Mouse (Mus musculus) adrenal gland, adult 18-20 months (tissue): ENCODE measurements around the gene Bcl2l1. TPM values are rescaled to one million over a fixed set of nuclear protein-coding genes. Genes with fewer than 3 reads are reported as not detected.

Experiments used
- DNase-seq, 2 experiments: peaks; one replicate each; pipeline ENCODE4 v3.0.0; 2021 to 2022; ENCODE audit warnings: low spot score in 2 of 2
- total RNA-seq, 2 experiments: library from RNA; stranded (reverse); gene quantifications; 1 replicate in 1 of 2; 2 replicates in 1 of 2; pipeline ENCODE4 v1.2.3; 2021

Gene Bcl2l1
- total RNA-seq, 2 experiments from 2014 or later, result 63.6 to 73.5 TPM

DNA sequence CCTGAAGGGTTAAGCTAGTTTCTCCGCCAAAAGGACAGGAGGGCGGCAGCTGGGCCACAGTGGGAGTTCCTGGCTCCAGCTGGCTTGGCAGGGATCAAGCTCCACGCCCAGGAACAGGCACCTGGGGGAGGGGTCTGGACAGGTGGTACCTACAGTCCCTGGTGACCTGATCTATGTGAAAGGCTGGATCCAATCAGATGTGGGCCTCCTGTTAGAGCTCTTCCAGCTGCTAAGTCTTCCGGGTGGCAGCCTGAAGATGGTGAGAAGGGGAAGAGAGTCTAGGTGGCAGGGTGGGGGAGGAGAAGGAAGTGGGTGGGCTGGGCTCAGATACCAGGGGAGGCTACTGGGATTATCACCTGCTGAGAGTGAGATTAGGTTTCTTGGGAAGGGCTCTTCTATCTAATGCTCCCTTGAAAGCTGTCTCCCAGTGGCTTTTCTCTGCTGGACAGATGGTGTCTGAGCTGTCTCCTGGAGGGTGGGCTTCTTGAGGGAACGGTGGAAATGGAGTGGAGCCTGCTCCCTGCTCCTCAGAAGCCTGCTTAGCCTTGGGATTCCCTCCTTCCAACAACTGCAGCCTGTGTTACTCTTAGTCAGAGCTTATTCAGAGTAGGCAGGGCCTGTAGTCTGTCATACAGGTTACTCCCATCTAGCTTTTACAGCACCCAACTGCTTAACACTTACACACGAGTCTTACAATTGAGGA, 27.0 kb downstream of the Bcl2l1 start:
- DNase-seq, result peak in 1 of 2 experiments; percentile 32

DNA sequence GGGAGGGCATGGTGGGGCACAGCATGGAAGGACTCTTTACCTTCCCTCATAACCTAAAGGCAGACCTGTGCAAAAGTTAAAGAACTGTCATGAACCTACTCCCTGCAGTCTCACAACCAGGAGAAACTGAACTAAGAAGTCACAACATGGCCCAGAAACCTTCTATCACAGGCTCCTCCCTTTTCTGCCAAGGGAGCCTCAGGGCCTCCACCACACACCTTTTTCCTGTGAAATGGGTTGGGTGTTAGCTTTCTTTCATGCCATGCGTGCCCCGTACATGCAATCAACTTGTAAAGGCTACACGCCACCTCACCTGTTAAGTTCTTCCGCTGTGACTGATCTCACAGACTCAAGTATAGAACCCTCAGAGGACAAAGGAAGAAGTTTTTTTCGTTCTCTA, 28.4 kb downstream of the Bcl2l1 start:
- no peak for DNase-seq

DNA sequence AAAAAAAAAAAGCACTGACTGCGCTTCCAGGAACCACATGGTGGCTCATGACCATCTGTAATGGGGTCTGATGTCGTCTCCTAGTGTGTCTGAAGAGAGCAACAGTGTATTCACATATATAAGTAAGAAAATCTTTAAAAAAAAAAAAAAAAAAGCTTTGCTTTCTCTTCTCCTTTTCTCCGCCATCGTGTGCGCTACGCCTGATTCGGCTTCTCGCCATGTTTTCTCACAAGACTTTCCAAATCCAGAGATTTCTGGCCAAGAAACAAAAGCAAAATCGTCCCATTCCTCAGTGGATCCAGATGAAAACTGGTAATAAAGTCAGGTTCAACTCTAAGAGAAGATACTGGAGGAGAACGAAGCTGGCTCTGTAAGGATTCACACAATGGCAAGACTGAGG, 29.2 kb downstream of the Bcl2l1 start:
- no peak for DNase-seq

DNA sequence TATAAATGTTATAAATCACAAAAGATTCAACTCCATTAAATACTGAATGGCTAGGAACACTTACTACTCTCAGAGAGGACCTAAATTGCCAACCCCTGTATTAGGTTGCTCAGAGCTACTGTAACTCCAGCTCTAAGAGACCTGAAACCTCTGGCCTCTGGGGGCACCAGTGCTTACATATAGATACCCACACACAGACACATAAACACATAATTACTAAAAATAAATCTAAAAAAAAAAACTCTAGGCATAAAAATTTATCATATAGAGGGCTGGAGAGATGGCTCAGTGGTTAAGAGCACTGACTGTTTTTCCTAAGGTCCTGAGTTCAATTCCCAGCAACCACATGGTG, 30.8 kb downstream of the Bcl2l1 start:
- no peak for DNase-seq

DNA sequence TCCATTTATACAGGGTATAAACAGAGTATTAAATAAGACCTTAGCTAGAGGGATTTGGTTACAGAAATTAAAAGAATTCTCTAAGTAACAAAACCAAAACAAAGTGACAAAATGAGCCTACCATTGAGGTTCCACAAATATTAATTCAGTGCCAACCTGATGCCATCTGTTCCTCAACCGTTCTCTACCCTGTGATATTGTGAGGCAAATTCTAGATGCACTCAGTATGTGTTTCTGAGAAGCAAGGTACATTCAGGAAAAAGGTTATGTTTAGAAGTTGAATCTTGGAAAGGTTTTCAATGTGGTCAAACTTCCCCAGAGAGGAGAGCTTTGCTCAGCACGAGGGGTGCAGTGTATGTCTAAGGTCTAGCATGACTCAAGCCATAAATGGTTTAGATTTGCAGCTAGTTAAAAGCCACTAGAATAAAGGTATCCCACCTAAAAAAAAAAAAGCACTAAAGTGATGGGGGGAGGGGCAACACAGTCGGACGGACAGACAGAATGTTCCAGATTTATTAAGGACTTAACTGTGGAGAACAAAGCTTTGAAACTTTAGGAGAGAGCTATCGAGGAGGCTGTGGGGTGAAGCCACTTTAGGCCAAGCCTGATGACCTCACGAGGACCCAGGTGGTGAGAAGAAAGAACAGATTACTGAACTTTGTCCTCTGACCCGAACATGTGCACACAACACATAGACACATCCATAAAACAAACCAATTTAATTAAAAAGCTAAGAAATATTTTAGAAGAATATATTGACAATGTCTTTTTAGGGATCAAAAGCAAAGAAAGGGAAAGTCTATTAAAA, 31.4 kb downstream of the Bcl2l1 start:
- no peak for DNase-seq

DNA sequence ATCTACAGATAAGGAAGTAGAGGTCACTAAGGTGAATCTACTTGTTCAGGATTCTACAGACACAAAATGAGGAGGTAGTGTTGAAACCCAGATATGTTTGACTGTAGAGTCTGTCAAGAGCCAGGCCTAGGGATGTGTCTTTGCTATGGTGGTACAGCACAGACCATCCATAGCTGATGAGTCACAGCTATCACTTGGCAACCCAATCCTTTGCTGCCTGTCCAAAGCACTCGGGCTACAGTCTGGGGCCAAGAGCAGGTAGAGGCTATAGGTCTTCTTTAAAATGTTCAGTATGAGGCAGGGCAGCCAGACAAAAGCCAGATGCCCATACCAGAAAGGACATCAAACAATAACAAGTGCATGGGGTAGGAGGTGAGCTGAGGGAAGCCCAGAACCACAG, 33.9 kb downstream of the Bcl2l1 start:
- no peak for DNase-seq

DNA sequence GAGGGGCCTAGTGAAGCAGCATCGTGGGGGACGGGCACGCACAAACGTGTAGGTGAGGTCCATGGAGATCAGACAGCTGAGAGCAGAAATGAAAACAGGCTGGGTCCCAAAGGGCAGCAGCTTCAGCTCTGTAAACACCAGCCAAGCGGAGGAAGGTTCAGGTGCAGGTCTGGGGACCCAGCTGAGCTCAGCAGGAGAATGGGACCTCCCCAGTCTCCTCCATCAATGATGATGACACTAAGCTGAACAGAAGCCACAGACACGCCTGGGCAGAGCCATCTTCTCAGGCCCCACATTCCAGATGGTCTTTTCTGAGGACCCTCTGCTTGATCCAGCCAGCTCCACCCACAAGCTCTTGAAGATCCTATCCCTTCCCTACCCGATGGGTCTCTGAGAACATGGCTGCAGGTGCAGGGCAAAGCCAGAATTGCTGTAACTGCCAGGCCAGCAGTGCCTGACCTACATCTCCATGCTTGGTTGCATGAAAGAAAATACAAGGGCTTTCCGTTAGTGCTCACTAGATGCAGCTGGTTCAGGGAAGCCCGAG, 37.2 kb downstream of the Bcl2l1 start:
- DNase-seq, result no peak

DNA sequence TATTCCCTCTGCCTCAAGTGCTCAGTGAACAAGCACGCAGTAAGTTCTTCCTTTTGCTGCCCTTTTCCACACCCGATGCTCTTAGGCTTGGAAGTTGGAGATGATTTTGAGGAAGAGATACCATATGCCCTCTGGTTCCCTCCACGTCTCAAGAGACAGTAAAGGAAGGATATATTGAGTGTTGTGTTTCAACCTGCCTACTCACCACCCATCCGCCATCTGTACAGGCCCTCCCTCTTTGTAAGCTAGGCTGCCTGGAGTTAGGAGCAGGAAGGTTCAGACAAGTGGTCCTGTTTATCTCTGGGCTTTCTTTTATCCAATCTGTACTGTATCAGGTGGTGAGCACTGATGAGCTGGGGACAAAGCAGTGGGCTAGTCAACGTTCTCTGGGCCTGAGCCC, 38.1 kb downstream of the Bcl2l1 start:
- no peak for DNase-seq

DNA sequence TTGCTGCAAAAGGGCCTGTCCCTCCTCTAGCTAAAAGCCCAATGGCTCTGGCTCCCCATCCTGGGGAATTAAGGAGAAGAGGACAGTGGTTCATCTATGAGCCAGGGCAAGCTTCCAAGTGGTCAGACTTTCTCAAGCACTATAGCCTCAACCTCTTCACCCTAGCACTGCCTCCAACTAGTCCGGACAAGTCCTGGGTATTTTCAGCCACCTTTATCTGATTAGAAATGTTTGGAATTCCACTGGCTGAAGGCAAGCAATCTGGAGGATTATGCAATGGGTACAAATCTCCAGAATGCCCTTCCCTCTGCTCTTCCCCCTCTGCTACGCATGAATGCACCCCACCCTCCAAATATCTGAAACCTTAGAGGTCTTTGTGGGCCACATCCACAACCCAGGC, 39.1 kb downstream of the Bcl2l1 start:
- no peak for DNase-seq

DNA sequence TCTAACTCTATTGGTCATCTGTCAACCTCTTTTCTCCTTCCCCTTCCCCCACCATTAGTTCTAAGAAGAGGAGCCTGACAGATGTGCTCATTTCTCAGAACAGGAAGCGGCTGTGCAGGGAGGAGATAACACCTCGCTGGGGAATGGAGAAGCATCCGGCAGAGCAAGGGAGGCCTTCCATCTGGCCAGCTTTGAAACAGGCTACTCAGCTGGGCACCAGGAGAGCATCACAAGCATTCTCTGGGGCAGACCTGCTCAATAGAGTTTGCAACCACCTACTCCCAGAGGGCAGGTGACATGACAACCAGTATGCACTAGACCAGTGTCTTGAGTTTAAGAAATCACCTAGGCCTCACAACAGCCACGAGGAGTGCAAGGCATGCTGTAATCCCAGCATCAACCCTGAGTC, 41.9 kb downstream of the Bcl2l1 start:
- DNase-seq, result no peak

DNA sequence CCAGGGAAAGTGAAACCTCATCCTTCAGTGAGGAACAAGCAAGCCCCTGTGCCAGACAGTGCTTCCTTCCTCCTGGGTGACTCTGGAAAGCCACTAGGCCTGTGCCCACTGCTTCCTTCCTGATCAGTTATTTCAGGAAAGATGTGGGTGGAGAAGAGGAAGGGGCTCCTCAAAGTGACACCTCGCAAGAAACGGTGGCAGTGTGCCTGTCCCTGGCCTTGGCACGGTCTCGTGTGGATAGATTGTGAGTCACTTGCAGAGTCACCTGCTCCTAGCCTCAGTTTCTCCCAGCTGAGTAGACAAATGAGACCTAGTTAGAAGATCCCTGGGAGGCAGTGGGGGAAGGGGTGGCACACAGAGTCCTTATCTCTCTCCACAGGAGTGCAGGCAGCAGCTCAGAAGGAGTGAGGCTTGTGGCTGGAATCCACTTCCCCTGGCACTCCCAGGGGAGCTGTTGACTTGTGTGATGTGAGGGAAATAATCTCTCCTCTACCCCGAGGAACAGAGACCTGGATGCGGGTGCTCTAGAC, 42.6 kb downstream of the Bcl2l1 start:
- DNase-seq, result peak in 1 of 2 experiments; percentile 36

DNA sequence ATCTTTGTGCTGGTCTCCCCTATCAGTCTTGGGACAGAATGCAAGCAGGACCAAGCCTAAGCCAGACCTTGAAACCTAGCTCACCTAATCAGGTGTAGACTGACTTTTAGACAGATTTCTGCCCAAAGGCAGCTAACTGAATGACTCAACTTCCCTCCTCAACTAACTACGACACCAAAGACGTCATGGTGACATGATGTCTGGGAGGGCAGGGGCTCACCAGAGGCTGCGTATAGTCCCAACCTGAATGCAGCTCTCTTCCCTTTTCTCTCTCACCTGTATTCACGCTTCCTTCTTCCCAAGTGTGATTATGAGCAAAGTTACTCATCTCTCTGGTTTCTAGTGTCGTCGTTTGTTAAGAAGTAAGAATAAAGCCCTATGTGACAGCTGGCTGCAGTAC, 44.0 kb downstream of the Bcl2l1 start:
- no peak for DNase-seq

DNA sequence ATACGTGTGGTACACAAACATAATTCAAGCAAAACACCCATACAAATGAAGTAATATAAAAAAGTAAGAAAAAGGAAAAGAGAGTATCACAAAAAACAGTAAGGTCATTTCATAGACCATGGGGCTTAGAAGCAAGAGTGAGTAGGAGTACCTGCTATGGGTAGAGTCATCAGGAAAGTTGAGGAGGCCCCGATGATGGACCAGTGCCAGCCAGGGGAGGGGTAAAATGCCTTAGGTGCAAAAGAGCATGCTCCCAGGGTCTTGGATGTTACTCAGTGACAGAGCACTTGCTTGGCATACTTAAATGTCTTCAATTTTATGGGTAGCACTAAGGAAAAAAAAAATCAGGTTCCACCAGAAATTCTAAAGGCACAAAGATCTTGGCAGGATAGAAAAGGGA, 44.4 kb downstream of the Bcl2l1 start:
- no peak for DNase-seq

DNA sequence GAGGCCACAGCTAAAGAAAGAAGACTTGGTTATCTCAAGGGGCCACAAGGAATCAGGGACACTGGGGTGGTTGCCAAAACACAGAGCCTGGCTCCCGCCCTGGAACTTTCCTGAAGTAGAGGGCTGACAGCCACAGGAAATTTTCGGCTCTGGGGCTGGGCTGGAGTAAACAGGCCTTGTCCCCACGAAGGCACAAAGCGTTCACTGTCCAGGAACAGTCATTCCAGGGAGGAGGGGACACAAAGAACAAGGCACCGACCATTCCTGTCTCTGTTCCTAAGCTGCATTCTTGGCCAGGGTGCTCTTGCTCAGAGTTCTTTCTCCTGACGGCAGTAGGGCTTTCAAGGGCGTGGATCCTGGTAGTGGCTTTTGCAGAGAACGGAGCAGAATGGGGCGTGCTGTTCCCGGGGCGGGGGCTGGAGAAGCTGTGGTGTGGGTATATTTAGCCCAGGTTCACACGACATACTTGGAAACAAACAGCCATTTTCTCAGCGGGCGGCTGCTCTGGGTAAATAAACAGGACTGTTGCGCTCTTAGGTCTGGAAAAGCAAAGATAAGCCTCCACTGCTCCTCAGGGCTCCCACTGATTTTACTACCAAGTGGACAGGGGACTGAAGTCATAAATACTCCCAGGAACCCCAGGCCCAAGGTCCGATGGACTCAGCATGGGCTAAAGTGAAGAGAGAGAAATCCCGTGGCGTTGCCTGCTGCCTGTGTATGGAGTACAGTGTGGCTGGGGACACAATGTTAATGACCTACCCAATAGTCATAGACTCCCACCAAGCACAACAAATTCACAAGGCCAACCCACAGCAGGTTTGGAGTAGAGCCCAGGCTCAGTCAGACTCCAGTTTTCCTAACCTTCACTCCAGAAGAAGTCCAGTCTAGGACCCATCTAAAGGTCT, 45.8 kb downstream of the Bcl2l1 start:
- DNase-seq, result peak; percentile 49 to 60

DNA sequence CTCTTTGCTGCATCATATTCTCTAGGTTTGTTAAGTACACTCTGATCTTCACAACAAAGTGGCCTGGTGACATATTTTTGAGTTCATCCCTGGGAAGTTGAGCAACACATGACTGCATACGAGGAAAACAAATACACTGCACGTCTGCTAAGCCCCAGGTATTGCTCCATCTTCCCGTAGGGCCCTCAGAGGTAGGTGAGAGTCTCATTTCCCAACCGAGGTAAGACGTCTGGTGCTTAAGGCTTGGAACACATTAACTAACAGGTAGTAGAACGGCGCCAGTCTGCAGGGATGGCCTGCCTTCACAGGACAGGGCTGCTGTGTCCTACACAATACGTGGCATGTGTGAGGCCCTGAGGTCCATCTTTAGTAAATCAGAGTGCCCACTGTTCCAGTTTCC, 46.9 kb downstream of the Bcl2l1 start:
- no peak for DNase-seq

DNA sequence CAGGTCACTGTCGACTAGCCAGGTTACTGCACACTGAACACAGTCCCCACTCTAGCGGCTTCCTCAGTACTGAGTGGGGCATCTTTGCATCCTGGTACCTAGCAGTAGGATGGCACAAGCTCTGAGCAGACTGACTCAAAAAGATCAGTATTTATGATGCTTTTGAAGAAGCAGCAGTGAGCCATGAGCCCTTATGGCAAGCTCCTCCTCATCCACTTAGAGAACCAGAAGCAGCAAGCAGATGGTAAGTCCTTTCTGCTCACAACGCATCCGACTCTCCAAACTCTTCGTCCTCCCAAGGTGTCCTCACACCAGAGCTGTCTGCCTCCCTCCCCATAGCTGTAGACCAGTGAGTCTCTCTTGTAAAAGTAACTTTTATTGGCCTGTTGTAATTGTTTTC, 48.3 kb downstream of the Bcl2l1 start:
- DNase-seq, result no peak

DNA sequence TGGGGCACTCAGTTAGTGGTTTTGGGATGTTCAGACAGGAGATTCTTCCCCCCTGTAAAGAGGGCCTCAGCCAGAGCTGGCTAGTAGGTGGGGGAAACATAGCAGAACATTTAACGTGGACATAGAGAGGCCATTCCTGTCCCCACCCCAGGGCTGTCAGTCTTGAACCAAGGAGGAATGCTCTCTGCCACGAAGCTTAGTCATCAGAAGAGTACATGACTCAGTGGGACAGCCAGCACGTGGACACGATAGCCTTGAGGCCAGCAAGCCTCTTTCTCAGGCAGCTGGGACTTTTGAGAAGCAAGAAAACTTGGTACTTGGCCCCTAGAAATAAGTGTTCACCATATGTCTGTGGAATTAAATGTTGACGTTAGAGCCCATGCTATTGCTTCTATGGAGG, 48.9 kb downstream of the Bcl2l1 start:
- no peak for DNase-seq

DNA sequence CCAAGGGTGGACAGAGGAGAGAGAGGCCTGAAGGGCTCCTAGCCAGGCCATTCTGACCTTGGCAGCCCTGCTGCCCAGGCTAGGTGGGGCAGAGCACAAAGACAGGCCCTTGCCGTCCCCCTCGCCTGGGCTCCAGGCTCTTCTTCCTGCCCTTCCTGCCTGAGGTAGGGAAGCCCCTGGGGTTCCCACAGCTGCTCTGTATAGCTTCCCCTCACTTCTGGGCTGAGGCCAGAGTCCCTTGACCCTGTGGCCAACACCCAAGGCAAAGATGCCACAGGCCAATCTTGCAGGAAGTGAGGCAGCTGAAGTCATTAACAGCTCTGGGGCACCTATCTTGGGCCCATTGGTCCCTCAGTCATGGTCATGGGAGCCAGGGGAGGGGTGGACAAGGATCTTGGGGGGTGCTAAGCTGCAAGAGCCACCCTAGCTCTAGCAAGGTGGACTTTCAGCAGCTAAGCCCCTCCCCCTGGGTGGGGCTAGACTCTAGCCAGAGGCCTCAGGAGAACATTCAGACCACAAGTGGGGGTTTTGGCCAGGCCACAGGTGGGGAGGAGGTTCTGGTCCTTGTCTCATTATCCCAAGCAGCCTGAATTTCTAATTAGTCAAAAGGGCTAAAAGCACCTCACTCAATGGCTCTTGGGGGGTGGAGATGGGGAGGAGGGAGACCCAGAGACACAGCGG, 50.4 kb downstream of the Bcl2l1 start:
- peak in 1 of 2 experiments; percentile 35 for DNase-seq

DNA sequence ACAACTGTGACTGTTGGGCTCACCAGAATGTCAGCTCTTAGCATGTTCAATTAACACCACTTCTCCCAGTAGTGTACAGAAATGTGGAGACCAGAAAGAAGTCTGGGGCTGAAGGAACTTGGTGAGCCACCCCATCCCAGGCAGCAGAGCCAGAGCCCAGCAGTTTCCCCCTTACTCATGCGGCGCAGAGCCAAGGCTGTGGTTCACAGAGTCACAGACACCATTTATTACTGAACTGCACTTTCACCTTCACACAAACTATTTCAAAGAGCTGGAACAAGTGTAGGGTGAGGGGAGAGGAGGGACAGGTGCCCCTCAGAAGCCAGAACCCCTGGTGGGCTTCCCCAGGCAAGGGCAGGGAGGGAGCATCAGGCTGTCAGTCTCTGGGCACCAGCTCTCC, 51.1 kb downstream of the Bcl2l1 start:
- no peak for DNase-seq

DNA sequence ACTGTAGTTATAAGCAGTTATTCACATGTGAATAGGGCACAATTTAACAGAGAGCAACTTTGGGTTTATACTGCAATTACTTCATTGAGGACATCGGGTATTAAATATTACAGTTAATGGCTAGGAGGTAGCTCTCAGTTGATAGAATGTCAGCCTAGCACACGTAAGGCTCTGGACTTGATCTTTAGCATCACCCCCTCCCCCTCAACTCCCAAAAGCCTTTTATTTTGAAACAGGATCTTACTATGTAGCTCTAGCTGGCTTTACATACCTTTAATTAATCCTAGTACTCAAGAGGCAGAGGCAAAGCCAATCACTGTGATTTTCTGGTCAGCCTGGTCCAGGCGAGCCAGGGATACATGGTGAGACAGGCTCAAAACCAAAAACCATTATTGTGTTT, 54.4 kb downstream of the Bcl2l1 start:
- no peak for DNase-seq

DNA sequence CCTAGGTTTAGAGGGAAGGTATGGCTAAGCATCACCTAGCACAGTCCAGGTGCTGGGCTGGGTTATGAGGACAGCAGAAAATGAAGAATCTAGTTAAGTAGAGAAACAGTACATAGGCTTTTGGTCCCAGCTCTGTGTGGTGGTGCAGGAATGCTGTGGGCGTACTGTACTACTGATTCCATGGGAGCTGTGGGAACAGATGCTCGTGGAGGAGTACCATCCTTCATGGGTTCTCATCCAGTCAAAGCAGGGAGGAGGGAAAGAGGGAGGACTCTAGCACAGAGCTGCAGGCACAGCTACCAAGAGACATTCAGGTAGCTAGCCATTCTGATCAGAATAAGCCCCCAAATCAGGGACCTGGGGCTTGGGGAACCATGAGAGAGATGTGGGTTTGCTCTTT, 55.1 kb downstream of the Bcl2l1 start:
- no peak for DNase-seq
